Mouse (Mus musculus) layer of hippocampus, adult 9-11 months (tissue): ENCODE measurements around the gene Prkg2.

Experiments used
- DNase-seq: peaks from one replicate; pipeline ENCODE4 v3.0.0; 2022

The Prkg2 gene

GRCm38 (mm10) chr5:98975877-98976672 is 61.1 kb downstream of the Prkg2 start:
- DNase-seq = peak; percentile 79

GRCm38 (mm10) chr5:98966679-98967078 is 70.5 kb downstream of the Prkg2 start:
- DNase-seq = no peak

DNA sequence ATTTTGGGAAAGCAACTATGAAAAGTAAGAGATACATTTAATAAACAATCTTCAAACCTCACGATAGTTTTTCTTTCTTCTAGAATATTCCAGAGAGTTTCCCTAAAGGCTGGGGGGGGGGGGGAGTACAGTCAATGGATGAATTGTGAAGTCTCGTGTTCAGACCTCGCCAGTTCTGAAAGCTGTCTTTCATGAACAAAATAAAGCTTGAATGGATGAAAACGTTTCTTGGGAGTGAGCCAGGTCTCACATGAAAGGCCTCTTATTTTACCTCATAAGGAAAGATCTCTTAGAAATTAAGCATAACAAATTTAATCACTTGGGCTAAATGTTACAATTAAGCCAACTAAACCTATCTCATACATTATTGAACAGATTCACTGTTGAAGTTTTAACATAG is 72.0 kb downstream of the Prkg2 start:
- DNase-seq = peak; percentile 22

DNA sequence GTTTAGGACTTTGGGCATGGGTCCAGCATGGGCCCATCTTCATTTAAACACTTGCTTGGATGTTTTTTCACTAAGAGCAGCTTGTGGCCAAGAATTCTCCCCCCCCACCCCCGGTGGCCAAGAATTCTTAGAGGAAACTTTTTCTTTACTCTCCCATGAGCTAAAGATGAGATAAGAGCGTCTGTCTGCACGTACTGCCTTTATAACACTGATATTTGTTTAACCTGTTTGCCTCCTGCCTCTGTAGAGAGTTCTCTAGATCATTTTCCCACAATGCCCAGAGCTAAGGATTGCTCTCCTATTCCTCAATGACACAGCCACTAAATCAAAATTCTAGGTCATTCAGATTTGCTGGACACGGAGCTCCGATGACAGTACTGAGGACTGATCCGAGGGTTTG is 72.8 kb downstream of the Prkg2 start:
- DNase-seq = no peak

DNA sequence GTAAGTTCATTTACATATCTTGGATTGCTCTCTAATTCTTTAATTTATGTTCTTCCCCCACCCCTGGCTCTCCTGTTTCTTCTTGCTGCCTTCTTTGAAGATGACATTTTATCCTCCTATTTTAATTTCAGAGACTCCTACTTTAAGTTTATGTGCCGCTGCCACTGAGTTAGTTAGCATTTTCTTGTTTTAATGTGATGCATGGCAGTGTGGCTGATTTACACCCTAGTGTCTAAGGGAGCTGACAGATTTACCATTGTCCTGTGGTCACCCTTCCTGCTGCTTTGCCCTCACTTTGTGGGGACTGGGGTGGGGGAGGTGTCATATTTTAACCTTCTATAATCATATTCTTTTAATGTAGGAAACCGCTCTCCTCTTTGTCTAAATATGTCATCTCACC is 74.7 kb downstream of the Prkg2 start:
- DNase-seq = no peak

GRCm38 (mm10) chr5:98955576-98955975 is 81.6 kb downstream of the Prkg2 start:
- no peak for DNase-seq

DNA sequence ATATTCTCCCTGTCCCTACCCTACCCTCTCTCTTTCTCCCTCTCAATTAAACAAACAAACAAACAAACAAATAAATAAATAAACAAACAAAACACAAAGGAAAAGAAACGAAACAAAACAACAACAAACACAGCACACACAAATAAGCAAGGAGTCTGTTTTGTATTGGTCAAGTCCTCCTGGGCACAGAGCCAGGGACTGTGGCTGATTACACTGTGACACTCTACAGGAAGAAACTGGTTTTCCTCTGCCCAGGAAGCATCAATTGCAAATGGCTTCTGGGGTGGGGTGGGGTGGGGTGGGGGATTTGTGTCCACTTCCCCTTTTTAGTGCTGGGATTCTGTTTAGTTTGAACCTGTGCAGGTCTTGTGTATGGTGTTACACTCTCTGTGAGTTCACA is 83.8 kb downstream of the Prkg2 start:
- no peak for DNase-seq

DNA sequence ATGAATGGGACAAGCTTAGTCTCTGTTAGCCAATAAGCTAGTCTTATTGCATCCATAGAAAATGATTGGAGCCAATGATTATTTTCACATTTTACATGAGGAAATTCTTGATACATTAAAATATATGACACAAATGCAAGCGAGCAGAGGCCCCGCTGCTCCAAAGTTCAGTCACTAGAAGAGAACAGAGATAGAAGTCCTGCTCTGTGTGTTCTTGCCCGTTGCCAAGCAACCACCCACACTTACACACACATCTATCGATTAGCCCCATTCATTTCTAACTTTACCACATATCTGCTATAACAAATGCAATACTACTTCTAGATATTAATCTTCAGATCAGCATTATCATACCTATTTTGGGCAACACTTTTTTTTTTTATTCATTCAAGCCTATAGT is 85.6 kb downstream of the Prkg2 start:
- DNase-seq = no peak

GRCm38 (mm10) chr5:98950495-98951092 is 86.6 kb downstream of the Prkg2 start:
- no peak for DNase-seq

DNA sequence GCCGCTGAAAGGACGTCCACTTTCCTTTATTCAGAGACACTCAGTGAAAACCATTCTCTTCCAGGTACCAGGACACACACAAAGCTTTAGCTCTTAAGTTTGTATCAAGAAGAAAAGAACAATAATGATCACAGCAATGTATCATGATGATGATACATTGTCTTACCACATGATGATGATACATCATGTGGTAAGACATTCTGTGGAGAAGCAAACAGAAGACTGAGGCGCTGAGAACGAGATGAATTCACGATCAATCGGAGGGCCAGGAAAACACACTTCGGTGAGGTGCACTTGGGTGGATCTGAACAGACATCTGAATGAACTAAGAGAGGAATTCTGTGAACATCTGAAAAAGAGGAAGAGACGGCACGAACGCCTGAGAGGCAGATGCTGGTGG is 87.4 kb downstream of the Prkg2 start:
- no peak for DNase-seq

- no peak for DNase-seq
Observed at GRCm38 (mm10) chr5:98946656-98947055, 90.5 kb downstream of the Prkg2 start.

DNA sequence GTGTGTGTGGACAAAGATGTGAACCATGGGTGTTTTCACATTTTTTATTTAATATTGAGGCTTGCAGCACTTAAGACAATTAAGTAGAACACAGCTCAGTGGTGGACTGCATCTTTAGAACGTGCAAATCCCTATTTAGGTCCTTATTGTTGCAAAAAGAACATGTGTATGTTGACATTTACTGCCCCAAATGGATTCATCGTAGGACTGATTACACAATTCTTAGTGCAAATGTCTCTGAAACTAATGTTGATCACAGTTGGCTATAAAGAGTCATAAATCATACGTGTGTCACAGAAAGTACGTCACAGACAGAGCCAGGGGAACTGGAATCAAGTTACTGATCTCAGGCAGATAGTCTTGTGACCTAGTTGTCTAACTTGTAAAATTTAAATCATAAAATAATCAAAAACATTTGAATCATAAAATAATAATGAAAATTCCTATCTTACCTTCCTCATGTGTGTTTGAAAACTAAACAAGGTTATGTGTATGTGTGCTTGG is 91.0 kb downstream of the Prkg2 start:
- no peak for DNase-seq

DNA sequence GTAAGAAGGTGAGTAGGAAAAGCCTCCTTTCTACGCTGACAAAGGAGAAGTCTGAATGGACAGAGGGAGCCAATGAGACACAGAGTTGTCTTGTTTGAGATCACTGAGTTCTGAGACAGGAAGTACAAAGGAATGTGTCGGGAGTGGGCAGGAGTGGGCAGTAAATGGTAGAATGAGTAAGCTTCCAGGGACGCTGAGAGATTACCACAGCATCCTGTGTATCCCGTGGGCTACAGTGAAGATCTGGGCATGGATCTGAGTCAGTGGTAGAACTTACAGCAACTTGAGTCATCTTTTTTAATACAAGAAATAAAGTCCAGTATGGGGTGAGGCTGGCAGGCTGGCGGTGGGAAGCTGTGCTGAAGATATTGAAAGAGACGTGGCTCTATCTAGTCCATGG is 93.4 kb downstream of the Prkg2 start:
- DNase-seq = peak; percentile 5

DNA sequence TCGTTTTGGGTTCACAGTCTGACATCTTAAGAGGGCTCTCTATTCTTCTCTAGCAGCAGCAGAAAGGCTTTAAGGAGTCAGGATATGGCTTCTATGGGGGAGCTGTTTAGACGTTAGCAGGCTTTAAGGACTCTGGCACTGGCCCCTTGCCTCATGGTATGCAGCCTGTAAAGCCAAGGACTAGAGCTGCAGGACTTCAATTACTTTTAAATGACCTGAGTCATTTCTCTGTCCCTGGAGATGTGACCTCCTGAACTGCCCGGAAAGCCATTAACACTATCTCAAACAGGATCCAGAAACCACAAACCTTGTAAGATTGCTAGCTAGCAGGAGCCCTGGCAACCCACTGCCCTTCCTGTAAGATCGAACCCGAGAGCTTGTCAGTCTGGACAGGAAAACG is 96.4 kb downstream of the Prkg2 start:
- no peak for DNase-seq

- no peak for DNase-seq
Observed at GRCm38 (mm10) chr5:98939631-98940208, 97.4 kb downstream of the Prkg2 start.

- DNase-seq = no peak
Observed at GRCm38 (mm10) chr5:98939116-98939515, 98.0 kb downstream of the Prkg2 start.

DNA sequence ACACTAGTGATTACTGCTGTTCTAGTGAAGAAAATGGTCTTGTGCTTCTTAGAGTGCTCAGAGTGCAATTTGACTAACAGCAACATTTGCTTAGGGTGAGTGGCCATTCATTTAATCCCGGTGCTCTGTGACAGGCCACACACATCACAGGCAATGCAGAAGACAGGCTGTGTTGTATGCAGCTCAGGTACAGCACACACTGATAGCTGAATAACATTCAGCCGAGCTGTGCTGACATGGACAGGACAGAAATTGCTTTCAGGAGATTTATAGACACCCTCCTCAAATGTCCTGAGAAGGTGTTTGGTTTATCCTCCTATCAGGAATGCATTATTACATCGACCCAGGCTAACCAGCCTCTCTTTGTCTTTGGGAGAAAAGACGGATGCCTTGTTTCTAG is 99.3 kb downstream of the Prkg2 start:
- no peak for DNase-seq

GRCm38 (mm10) chr5:98936650-98937049 is 100.5 kb downstream of the Prkg2 start:
- no peak for DNase-seq

DNA sequence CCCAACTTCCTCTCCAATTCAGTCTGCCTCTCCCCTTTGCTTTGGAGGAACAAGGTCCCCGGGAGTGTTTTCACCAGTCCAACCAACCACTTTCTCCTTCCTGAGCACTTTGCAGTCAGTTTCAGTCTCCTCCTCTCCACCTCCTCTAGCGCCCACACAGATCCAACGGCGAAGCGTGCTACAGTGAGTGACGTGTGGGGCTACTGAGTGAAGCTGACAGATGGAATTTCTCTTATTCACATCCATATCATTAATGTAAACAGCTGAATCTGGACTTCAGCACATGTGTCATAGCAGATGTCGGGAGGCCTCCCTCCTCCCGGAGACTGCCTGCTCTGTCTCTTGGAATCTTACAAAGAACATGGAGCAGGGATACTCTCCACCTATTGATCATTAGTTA is 101.2 kb downstream of the Prkg2 start:
- no peak for DNase-seq

DNA sequence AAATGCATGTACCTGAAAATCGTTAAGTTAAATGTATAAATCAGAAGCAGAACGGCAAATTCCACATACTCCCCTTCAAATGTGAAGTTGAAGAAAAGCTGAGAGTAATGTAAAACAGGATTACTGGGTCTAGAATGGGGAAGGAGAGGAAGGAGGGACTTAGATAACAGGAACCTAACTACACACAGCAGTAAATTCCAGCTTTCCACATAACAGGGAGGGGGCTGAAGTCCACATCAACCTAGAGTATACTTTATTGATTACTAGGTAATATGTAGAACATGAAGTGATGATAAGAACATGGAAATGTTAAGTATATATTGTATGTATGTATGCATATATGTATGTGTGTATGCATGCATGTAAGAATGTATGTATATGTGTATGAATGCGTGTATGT is 114.2 kb downstream of the Prkg2 start:
- no peak for DNase-seq

DNA sequence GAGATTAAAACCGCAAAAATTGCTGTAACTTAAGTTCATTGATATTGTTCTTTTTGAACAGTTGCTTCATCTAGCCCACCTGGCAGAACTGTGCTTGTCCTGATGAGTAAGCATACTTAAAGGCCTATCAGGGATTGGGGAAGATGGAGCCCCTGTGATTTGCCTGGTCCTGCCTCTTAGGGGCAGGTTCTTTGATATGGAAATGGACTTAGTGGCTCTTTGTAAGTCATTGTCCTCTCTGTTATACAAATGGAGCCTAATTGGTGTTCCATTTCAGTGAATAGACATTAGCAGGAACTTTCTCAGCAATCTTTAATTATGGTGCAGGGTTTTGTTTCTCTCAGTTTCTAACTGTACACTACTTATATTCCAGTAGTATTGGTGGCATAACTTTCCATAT is 115.5 kb downstream of the Prkg2 start:
- DNase-seq = no peak

GRCm38 (mm10) chr5:98918716-98919115 is 118.4 kb downstream of the Prkg2 start:
- DNase-seq = no peak

DNA sequence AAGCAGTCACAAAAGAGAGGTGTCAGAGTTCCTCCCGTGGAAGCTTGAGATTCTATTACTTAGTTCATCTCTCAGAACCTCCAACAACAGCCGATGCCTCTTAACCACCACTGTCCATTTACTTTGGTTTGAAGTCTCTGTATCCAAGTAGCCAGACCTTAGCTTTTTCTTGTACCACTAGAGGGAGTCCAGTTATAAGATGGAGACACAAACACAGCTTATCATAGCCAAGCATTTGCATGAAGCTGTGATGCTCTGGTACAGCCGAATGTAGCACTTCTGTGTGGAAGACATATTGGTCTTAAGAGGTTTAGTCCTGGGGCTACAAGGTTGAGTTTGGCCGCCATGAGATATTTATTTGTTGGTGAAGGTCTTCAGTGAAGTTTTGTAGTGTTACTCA is 134.8 kb downstream of the Prkg2 start:
- peak; percentile 5 for DNase-seq

GRCm38 (mm10) chr5:98900926-98901325 is 136.2 kb downstream of the Prkg2 start:
- DNase-seq = no peak
